Mouse (Mus musculus): Measurements from ENCODE around the gene Uck1.

The Uck1 gene

DNA sequence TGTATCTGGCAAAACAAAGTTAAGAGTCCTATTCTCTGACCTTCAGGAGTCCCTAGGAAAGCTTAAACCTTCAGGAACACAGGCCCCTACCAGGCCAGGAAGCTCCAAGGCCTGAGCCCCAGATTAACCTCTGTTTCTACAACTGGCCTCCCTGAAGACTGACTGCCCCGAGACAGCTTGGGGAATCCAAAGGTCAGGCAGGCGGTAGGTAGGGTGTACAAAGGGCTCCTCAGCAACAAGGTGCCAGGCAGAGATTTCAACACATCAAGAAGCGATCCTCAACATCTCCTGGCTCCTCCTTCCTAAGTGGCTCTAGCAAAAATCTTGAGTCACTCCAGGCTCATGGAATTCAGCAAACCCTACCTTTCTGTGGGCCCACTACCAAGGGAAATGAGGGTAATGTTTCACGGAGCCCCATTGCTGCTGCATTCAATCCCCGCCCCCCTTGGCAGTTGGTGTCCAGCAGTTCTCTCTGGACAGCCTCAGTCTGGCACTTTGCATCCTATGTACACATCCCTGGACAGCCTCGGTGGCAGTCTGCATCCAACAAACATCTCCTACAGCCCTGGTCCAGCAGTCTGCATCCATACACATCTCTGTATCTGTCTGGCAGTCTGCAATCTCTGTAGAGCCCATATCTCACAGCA is 949 bp downstream of the Uck1 start:
- no peak for DNase-seq (ENCODE audit: low spot score)

DNA sequence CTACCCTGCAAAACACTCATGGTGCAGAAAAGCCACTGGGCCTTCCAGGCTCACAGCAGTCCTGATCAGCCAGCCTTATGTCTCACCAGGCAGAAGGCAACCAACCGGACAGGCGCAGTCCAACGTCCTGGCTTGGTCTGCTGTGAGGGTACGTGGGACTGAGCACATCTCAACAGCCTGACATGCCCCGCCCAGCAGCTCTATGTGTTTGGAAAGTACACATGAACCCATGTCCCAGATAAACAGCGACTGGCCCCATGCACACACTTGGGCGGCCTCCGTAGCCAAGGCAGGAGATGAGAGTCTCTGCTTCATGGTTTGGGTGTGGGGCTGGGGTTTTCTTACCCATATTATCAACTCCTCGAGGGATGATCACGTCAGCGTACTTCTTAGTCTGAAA is 3.7 kb downstream of the Uck1 start:
- no peak for DNase-seq (ENCODE audit: low spot score)

DNA sequence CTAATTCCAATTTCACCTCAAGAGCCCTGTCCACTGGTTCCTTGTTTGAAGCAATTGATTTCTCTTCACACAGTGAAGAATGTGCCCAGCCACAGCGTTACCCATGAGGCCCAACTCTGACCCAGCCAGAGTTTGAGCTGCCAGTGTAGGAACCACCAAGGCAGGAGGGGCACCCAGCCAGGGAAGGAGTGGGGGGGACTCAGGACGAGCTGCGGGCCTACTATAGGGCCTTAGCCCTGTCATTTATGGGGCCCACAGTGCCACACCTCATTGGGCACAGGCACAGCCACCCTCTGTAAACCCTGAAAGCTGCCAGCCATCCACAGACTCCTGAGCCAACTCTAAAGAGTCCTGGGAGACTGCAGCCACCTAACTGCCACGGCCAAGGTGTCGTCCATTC is 5.4 kb downstream of the Uck1 start:
- no peak for DNase-seq (ENCODE audit: low spot score)

DNA sequence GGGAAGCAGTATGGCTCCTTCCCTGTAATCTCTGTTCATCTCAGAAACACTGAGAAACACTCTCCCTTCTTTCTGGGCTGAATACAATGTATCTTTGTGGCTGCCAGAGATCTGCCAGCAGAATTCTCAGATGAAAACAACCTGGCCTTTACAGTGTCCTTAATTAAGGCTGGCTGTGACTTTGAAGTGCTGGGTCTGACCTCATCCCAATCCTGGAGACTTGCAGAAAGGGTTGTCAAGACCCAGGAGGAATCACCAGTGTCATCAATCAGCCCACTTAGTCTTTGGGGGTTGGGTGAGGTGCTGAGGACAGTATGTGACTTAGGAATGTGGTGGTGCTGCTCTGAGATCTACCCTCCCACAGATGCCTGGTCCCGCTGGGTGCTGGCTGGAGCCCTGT is 6.6 kb downstream of the Uck1 start:
- DNase-seq (ENCODE audit: low spot score): peak; percentile 33

DNA sequence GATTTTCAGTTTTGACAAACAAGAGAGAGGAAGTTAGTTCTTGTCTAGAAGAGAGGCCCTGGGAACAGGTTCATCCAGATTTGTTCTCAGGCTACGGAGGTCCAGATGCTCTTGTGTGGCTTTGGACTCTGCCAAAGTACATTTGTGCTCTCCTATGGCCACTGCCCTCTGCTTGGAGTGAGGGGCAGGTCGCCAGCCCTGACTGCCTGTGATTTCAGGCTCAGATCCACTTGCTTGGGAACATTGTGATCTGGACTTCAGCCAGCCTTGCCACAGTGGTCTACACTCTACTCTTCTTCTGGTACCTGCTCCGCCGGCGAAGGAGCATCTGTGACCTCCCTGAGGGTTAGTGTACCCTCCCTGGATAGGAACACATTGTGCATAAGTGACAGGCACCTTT is 7.3 kb downstream of the Uck1 start:
- peak; percentile 49 for DNase-seq (ENCODE audit: low spot score)

DNA sequence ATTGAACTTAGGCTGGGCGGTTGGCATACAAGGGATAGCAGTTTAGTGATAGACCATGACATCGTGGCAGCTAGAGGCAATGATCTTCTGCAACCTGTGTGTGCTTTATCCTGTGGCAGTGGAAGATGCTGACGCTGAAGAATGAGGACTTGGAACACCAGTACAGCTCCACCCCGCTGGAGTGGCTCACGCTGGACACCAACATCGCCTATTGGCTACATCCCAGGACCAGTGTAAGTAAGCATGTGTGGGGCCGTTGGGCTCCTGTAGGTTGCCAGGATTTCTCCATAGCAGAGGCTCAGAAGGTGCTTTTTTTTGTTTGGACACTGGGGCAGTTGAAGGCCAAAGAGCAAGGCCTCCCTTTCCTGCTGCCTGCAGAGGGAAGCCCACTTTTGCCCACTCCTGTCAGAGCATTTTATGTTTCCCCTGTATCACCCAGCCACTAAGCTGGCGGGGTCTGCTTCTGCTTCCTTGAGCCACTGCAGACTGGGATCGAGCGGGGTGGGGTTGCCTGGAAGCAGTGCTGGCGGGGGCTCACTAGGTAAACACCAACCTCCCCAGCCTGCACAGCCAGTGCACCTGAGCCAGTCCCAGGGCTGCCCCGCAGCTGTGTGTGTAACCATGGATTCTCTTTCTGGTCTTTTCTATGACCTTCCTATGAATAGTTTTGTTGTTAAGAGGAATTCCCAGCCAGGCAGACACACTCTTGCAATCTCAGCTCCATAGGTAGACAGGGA is 8.0 kb downstream of the Uck1 start:
- DNase-seq (ENCODE audit: low spot score): no peak

DNA sequence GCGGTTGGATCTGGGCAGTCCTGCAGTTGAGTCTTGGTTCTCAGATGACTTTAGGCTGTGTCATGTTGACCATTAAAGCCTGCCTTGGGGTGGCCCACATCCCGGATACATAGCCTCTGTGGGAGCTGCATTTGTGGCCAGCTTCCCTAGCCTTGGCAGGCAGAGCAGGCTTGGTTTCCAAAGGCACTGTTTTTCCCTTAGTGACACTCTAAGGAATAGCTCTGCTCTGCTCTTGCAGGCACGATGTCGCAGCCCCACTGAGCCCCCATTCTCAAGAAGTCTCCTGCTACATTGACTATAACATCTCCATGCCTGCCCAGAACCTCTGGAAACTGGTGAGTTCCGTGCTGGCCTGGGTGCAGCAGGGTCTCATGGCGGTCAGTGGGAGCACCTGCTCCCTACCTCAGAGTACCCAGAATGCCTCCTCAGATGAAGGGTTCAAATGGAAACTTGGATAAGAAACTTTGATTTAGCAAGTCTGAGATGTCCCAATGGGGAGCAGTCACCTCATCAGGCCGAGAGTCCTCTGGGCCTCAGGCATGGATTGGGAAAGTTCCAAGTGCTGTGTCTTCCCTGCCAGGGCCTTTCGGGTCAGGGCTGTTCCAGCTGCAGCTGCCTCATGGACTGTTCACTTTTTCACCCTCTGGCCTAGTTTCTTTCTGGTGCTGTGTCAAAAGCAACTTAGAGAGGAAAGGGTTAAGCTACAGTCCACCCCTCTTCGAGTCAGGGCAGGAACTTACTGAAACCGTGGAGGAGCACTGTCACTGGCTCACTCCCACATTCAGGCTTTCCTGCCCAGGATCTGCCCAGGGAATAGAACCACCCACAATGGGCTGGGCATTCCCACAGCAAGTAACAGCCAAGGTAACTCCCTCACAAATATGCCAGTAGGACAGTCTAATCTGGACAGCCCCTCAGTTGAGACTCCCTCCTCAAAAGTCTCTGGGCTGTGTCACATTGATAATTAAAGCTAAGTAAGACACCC is 11.3 kb downstream of the Uck1 start:
- DNase-seq (ENCODE audit: low spot score): no peak

DNA sequence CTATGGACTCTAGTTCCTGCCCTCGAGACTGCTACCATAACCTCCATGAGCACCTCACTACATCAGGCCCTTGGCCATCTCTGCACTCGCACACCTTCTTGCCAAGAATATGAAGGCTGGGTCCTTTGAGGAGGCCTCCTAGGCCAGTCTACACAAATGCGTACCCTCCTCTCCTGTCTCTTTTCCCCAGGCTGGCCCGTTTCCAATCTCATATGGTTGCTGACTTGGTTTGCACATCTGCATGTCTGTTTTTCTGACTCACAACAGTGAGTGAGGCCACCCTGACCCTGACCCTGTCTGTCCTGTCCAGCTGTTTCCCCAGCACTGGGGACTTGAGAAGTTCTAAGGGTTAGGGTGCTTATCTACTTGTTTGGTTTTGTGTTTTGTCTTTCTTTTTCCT is 13.2 kb downstream of the Uck1 start:
- peak; percentile 84 for DNase-seq (ENCODE audit: low spot score)

DNA sequence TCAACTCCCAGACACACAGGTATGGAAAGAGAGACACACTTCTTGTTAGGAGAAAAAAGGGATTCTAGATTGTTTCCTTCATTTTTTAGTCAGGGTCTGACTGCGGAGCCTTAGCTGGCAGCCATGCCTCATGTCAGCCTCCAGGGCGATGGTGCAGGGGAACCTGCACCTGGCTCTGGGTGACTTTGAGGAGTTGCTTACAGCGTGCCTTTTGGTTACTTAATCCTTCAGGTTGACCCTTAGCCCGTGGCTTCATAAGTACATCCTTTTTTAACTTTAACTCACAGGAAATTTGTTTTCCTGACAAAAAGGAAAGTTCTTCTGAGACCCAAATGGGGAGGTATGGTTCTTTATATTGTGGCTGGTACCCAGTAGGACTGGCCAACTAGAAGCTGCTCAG is 17.0 kb downstream of the Uck1 start:
- no peak for DNase-seq (ENCODE audit: low spot score)

DNA sequence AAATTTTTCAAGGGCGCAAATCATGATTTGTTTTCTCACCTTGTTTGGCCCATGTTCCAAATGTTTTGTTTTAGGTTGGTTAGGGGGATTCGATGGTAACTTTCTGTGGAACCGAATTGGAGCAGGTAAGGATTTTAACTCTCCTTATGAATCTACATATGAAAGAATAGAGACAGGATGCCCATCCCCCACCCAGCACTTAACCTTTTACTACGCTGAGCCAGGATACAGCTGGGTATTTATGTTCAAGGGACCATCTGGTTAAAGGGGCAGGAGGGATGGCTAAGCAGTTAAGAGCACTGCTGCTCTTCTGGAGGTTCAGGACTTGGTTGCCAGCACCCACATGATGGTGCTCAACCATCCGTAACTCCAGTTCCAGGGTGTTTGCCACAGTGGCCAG is 19.4 kb downstream of the Uck1 start:
- no peak for DNase-seq (ENCODE audit: low spot score)

DNA sequence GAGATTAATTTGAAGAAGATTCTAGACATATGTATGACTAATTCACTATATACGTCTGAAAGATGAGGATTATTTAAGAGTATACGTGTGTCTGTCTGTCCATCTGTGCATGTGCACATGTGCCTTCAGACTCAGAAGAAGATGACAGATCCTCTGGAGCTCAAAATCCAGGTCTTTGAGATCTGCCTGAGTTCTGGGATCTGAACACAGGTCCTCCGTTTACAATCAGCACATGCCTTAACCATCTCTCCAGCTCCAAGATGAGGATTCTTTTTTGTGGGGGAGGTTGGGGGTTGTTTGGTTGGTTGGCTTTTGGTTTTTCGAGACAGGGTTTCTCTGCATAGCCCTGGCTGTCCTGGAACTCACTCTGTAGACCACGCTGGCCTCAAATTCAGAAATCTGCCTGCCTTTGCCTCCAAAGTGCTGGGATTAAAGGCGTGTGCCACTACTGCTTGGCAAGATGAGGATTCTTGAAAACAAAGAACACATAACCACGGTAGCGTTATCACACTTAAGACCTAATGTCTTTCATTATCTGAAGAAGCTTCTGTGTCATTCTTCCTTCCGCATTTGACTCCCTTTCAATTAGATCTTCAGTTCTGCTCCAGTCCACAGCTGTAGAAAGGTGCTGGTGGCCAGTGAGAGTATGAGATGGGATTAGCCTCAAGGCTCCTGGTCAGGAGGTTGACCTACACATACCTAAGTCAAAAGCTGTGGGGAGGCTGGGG is 21.1 kb downstream of the Uck1 start:
- no peak for DNase-seq (ENCODE audit: low spot score)

DNA sequence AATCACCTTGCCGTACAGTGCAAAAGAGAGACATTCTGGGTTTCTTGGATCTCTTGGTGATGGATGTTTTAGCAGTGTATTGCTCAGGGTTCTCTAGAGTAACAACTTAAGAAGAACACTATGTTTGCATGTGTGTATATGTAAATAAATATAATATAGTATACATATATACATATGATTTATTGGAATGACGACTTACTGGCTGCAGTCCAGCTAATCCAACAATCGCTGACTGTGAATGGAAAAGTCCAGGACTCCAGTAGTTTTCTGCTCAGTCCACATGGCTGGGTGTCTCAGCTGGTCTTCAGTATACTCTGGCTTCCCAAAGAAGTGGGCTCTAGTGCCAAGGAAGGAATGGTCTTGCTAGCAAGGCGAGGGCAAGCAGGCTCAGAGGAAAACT is 22.4 kb downstream of the Uck1 start:
- no peak for DNase-seq (ENCODE audit: low spot score)

DNA sequence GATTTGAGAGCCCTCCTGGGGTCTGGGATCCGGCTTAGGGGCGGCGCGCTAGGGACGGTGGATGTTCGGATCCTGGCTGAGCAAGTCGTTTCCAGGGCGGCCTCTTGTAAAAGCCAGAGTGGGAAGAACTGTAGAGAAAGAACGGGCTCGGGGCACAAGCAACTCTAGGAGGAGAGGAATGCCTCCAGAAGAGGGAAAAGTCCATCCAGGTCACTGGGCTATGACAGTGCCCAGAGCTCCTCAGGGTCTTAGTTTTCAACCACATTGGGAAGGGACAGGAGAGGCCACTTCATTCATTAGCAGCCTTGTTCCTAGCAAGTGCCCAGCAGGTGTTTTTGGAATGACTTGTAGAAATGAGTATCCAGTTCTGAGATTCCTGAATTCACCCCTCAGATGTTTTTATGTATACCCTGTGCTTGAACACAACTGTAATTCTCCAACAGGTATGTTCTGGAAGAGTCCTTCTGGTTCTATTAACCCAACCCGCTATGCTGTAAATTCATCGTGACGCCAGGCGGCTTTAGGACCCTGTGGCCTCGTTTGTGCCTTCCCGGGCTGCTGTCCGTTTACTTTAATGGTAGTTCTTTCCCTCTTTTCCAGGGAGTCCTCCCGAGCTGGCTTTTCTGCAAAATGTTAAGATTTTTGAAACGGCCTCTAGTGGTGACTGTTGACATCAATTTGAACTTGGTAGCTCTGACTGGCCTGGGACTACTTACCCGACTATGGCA is 23.0 kb downstream of the Uck1 start:
- no peak for DNase-seq (ENCODE audit: low spot score)

DNA sequence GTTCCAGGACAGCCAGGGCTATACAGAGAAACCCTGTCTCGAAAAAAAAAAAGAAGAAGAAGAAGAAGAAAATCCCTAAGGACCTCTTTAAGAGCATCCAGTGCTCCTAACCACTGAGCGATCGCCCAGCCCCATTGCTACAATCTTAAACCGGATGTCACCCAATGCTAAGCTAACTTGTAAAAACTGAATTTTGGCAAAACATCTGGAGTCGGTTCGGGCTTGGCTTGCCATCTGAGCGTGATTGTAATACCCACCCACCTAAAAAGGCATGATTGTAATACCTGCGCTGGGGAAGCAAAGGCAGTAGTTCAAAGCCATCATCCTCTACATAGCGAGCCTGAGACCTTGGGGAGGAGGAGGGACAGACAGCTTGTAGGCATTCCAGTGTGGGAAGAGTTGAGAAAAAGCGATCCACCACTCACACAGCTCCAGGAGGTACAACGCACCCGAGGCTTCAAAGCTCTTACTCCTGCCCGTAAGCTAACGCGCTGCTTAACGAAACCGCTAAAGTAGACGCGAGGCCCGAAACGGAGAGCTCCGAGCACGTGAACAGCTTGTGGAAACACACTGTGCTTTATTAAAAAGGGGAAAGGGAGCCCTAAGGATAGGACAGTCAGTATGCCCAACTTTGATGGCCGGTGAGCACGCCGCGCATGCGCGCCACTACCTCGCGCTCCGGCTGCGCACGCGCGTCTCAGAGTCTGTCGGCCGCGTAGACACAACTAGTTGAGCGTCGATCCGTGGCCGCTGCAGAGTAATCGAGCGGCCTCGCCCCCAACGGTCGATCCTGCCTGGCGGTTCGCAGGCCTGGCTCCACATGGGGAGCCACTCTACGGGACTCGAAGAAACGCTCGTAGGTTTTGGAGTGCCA is 23.8 kb downstream of the Uck1 start, which contains the start of gene Pomt1:
Gene Pomt1 (plus strand): TSS at position 705 of the 874 bp plus-strand sequence.
- peak; percentile 88 for DNase-seq (ENCODE audit: low spot score)

DNA sequence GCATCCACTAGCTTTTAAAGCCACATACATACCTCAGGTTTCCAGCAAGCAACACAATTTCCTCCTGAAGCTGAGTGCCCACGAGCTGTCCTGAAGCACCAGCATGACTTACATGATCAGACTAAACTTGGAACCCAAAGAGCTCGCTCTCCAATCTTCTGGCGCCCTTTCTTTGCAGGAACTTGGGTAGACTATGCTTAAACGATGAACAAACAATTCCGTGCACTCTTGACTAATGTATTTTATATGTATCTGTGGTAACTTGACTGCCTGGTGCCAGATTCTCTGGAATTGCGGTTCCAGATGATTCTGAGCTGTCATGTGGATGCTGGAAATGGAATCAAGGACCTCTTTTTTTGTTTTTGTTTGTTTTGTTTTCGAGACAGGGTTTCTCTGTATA is 24.5 kb downstream of the Uck1 start:
- DNase-seq (ENCODE audit: low spot score): no peak

DNA sequence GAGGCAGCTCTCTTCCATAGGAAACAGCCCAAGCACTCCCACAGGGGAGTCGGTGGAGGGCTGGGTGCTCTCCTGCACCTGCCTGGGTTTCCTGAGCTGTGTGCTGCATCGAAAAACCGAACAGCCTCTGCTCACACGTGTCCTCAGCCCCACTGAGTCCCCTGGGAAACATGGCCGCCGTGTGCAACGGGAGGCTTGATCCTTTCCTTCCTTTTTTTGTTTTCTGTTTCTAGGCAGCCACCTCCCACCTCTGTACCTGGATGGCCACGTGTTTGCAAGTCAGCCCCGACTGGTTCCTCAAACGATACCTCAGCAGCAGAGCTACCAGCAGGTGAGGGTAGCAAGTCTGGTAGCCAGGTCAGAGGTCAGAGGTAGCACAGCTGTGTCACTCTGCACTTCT is 37.9 kb downstream of the Uck1 start:
- DNase-seq (ENCODE audit: low spot score): no peak

DNA sequence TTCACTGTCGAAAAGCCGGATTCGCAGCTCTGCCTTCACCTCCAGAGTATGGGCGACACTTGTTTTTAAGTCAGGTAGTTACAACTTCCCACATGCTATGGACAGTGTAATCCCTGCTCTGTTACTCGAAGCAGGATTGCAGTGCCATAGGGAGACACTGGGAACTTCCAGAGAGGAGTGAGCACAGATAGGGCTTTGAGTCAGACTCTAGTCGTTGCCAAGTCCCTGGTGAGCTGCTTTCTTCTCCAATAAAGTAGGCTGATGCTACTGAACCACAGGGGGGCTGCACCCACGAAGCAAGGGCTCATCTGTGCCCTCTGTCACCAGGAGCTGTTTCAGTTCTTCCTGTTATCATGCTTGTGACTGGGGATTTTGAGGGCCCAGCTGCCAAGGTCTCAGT is 38.4 kb downstream of the Uck1 start:
- DNase-seq (ENCODE audit: low spot score): no peak

DNA sequence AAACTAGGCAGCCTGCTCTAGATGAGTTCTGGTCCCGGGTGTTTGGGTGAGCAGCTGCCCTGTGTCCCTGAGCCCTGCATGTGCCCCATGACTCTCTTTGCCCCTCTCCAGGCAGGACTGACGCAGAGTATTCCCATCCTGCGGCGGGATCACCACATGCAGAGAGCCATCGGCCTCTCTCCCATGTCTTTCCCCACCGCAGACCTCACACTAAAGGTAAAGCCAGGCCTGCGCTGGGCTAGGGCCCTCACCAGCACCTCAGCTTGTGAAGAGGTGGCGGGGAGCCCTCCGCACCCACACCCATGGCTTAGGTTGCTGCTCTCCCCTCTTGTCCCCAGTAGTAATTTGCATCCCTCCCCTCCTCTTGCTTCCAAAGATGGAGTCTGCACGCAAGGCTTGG is 39.0 kb downstream of the Uck1 start:
- no peak for DNase-seq (ENCODE audit: low spot score)

DNA sequence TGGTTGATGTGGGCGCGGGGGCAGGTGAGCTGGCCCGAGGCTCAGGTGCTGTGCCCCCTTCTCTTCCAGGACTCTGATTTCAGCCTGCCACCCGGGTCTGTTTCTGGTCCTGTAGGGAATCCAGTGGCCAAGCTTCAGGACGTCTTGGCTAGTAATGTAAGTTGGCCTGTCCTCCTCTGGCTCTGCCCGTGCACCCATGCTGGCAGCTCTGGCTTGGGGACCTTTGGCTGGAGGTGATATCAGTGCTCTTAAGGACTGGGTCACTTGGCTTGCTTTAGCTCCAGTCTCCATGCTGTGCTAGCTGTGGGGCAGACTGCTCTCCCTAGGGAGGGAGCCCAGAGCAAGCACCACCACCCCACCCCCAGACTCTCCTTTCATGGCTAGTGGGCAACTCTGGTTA is 39.9 kb downstream of the Uck1 start:
- DNase-seq (ENCODE audit: low spot score): no peak

DNA sequence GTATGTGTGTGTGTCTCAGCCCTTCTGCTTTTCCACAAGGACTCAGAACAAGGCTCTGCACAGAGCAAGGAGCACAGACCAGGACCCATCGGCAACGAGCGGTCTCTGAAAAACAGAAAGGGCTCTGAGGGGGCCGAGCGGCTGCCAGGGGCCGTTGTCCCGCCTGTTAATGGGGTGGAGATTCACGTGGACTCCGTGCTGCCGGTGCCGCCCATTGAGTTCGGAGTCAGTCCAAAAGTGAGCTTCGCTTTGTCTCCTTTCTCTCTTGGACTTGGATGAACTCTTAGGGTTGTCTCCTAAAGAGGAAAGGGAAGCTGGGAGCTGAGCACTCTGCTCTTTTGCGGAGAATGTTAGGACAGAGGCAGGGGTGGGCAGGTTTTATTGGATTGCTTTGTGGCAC is 40.5 kb downstream of the Uck1 start:
- no peak for DNase-seq (ENCODE audit: low spot score)
